Mouse (Mus musculus) heart, embryonic 12.5 days (tissue): ENCODE measurements around the gene Mixl1. TPM values are rescaled to one million over a fixed set of nuclear protein-coding genes. Genes with fewer than 3 reads are reported as not detected.

Experiments
- ATAC-seq: fragments of 200-750 bp; cut with Nextera tagmentation; 2 replicates; pipeline ENCODE4 v1.8.0; 2017; ENCODE audit warnings: moderate TSS enrichment, moderate library complexity; ENCODE audit not compliant: insufficient number of reproducible peaks, low FRiP score
- H3K27ac ChIP-seq: fragments of 300-500 bp; sonication (generic); 2 replicates; pipeline ENCODE4 v1.5.1; 2016; ENCODE audit warnings: mild to moderate bottlenecking, moderate library complexity; ENCODE audit not compliant: poor library complexity, severe bottlenecking
- H3K27me3 ChIP-seq: fragments of 300-500 bp; sonication (generic); replicated peaks from 2 replicates; pipeline ENCODE4 v1.6.1; 2016; ENCODE audit warnings: mild to moderate bottlenecking, moderate library complexity
- H3K36me3 ChIP-seq: fragments of 300-500 bp; sonication (generic); 2 replicates; pipeline ENCODE4 v1.6.1; 2016; ENCODE audit warnings: mild to moderate bottlenecking, moderate library complexity
- H3K4me1 ChIP-seq: fragments of 300-500 bp; sonication (generic); replicated peaks from 2 replicates; pipeline ENCODE4 v1.6.1; 2016; ENCODE audit warnings: mild to moderate bottlenecking
- H3K4me2 ChIP-seq: fragments of 300-500 bp; sonication (generic); 2 replicates; pipeline ENCODE4 v1.6.1; 2016; ENCODE audit warnings: mild to moderate bottlenecking, moderate library complexity
- H3K4me3 ChIP-seq: fragments of 300-500 bp; sonication (generic); 2 replicates; pipeline ENCODE4 v1.5.1; 2016; ENCODE audit warnings: mild to moderate bottlenecking
- H3K9ac ChIP-seq: fragments of 300-500 bp; sonication (generic); 2 replicates; pipeline ENCODE4 v1.6.1; 2016; ENCODE audit warnings: mild to moderate bottlenecking, moderate library complexity
- H3K9me3 ChIP-seq: fragments of 300-500 bp; sonication (generic); replicated peaks from 2 replicates; pipeline ENCODE4 v1.6.1; 2016; ENCODE audit warnings: mild to moderate bottlenecking, moderate library complexity
- WGBS: fragments of 180-500 bp; shearing (Covaris S2); methylation state at CpG from one replicate; pipeline ENCODE4 v1.1.7; 2016; 5-methylcytosine and 5-hydroxymethylcytosine counted together
- polyA plus RNA-seq: library from polyadenylated mRNA; unstranded; fragments of >200 nt; fragmentation: Nextera tagmentation; extraction: Ambion mirVana; gene quantifications from 2 replicates; pipeline ENCODE4 v1.2.1, GENCODE M21; 2016

Gene Mixl1
- polyA plus RNA-seq = not detected in 2 replicates

- peaks cover 7% of the 10 kb centered on the region for H3K36me3 ChIP-seq
- peak within 1 kb of the TSS; percentile 77 for H3K4me2 ChIP-seq
- no peaks in the 10 kb centered on the region for H3K9me3 ChIP-seq
- ATAC-seq = no peak
- peaks cover 58% of the 10 kb centered on the region for H3K27me3 ChIP-seq
- H3K9ac ChIP-seq = peak within 1 kb of the TSS; percentile 59
- H3K27ac ChIP-seq = no peak within 1 kb of the TSS
- peak within 1 kb of the TSS; percentile 52 for H3K4me3 ChIP-seq
- H3K4me1 ChIP-seq = peaks cover 12% of the 10 kb centered on the region; the same call in 1 of the 2 replicates
- under 1% methylated on average over 78 of the region's 79 CpGs for WGBS
Measured at GRCm38 (mm10) chr1:180696626-180697352, at the start of gene Mixl1. Mixl1 (minus strand) TSS chr1:180697034.

DNA sequence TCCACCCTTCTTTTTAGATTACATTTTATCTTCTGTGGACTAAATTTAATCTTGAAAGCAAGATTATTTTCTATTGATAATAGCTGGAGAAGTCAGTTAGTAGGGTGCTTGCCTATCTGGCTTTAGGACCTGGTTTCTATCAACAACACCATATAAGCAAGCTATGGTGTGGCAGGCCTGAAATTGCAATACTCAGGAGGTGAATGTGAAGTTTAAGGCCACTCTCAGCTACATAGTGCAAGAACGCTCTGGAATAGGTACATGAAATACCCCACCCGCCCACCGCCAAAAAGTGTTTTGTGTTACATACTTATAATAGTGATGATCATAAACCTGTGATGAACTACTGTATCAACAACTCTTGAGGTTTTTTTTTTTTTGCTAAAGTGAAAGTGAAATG, 32.4 kb upstream of the Mixl1 start:
- WGBS = 83% methylated on average over 3 of the region's 3 CpGs
- no peak overlapping the region for H3K4me3 ChIP-seq
- no peak for ATAC-seq

DNA sequence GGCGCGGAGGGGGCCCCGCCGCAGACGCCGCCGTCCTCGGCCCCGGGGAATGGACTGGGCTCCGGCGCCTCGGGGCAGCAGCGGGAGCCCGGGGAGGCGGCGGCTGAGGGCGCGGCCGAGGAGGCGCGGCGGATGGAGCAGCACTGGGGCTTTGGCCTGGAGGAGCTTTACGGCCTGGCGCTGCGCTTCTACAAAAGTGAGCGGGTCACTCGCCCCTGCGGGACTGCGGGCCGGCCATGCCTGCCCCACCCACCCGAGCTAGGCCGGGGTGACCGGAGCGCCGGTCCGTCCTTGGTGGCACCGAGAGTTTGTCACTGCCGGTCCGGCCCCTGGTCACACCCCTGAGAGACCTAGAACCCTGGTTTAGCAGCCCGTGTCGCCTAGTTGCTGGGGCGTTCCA, 29.3 kb upstream of the Mixl1 start:
- H3K36me3 ChIP-seq = no peaks in the 10 kb centered on the region
- under 1% methylated on average over 41 of the region's 42 CpGs for WGBS
- peak overlapping the region; percentile 93 for H3K27ac ChIP-seq
- ATAC-seq = peak; percentile 85
- no peaks in the 10 kb centered on the region for H3K9me3 ChIP-seq
- H3K27me3 ChIP-seq = no peaks in the 10 kb centered on the region
- H3K4me3 ChIP-seq = peak overlapping the region; percentile 83
- peak overlapping the region; percentile 94 for H3K9ac ChIP-seq
- H3K4me1 ChIP-seq = peaks cover 33% of the 10 kb centered on the region
- H3K4me2 ChIP-seq = peak overlapping the region; percentile 86

More for the DNA sequence above, 32.4 kb upstream of the Mixl1 start:
- peaks cover 5% of the 10 kb centered on the region for H3K36me3 ChIP-seq
- no peak overlapping the region for H3K27ac ChIP-seq
- H3K4me2 ChIP-seq = no peak overlapping the region
- no peaks in the 10 kb centered on the region for H3K27me3 ChIP-seq
- no peak overlapping the region for H3K9ac ChIP-seq
- H3K9me3 ChIP-seq = no peaks in the 10 kb centered on the region
- H3K4me1 ChIP-seq = peaks cover 30% of the 10 kb centered on the region

DNA sequence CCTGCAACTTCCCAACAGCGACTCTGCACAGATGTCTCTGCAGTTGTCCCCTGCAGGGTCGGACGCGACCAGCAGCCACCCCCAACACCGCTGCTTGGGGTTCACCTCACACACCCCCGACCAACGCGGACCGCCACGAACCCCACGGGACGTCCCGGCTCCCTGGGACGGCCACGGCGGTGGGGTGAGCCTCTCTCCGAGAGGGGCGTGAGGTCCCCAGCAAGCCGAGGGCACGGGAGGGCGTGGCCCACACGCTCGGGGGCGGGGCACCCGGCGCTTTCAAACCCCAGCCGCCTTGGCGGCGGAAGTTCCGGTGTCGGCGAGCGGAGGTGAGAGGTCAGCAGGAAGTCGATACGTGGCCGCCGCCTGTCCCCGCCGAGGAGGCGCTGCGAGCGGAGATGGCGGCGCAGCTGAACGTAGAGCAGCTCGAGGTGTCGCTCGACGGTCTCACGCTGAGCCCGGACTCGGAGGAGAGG, 28.9 kb upstream of the Mixl1 start, which contains the start of gene Acbd3:
Gene Acbd3, plus strand, starts transcription at position 340 of the 476 bp plus-strand sequence.
- H3K27me3 ChIP-seq = no peaks in the 10 kb centered on the region
- ATAC-seq = peak; percentile 97
- 0% methylated on average over 52 of the region's 52 CpGs for WGBS

GRCm38 (mm10) chr1:180723701-180724238, 26.9 kb upstream of the Mixl1 start:
- Histone ChIP-seq H3K4me3 (no peak overlapping the region), H3K27me3 (no peaks in the 10 kb centered on the region), H3K4me1 (peaks cover 24% of the 10 kb centered on the region), H3K36me3 (no peaks in the 10 kb centered on the region), H3K9ac (no peak overlapping the region), H3K27ac (no peak overlapping the region), H3K4me2 (no peak overlapping the region), H3K9me3 (no peaks in the 10 kb centered on the region)
- ATAC-seq = no peak
- WGBS = 36% methylated on average over 1 of the region's 1 CpGs

More for the DNA sequence above, 28.9 kb upstream of the Mixl1 start, which contains the start of gene Acbd3:
- no peaks in the 10 kb centered on the region for H3K36me3 ChIP-seq
- H3K4me2 ChIP-seq = peak within 1 kb of the TSS; percentile 86
- no peaks in the 10 kb centered on the region for H3K9me3 ChIP-seq
- H3K4me3 ChIP-seq = peak within 1 kb of the TSS; percentile 83
- peaks cover 33% of the 10 kb centered on the region for H3K4me1 ChIP-seq
- peak within 1 kb of the TSS; percentile 94 for H3K9ac ChIP-seq
- H3K27ac ChIP-seq = peak within 1 kb of the TSS; percentile 93

- Histone ChIP-seq H3K27me3 (no peaks in the 10 kb centered on the region), H3K9me3 (no peaks in the 10 kb centered on the region), H3K9ac (no peak overlapping the region), H3K36me3 (no peaks in the 10 kb centered on the region), H3K4me3 (no peak overlapping the region), H3K4me1 (peaks cover 16% of the 10 kb centered on the region), H3K27ac (no peak overlapping the region), H3K4me2 (no peak overlapping the region)
- WGBS = 44% methylated on average over 1 of the region's 1 CpGs
- ATAC-seq = no peak
Measured at GRCm38 (mm10) chr1:180722608-180723007, 25.8 kb upstream of the Mixl1 start.

DNA sequence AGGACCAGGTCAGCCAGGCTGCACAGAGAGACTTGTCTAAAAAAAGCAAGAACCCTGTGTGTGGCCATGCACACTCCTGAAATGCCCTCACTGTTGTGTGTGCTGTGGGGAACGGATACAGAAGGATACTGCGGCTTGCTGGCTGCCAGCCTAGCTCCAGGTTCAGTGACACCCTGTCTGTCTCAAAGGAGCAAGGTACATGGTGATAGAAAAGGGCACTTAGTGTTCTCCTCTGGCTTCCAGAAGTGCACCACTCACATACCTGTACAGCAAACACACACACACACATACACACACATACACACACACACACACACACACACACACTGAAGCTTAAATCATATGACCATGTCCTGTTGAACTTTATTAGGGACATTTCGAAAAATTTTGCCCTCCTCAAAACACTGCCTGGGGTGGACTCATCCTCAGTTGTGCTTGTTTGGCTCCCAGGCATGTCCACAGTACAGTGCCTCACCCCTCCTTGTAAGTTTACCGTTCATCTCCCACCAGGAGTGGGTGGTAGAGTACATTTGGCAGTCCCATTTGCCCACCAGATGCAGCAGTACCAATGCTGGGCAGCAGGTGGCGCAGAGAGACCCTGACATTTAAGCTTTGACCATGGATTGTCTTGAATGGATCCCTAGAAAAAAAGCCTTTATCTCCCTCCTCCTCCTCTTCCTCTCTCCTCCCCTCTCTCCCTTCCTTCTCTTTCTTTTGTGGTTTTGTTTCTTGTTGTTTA, 23.3 kb upstream of the Mixl1 start:
- no peak for ATAC-seq
- no peak overlapping the region for H3K27ac ChIP-seq
- H3K4me1 ChIP-seq = peaks cover 5% of the 10 kb centered on the region; the same call in 1 of the 2 replicates
- no peaks in the 10 kb centered on the region for H3K9me3 ChIP-seq
- H3K4me3 ChIP-seq = no peak overlapping the region
- no peaks in the 10 kb centered on the region for H3K27me3 ChIP-seq
- no peaks in the 10 kb centered on the region for H3K36me3 ChIP-seq
- no peak overlapping the region for H3K9ac ChIP-seq
- WGBS = 40% methylated on average over 5 of the region's 5 CpGs
- H3K4me2 ChIP-seq = no peak overlapping the region

DNA sequence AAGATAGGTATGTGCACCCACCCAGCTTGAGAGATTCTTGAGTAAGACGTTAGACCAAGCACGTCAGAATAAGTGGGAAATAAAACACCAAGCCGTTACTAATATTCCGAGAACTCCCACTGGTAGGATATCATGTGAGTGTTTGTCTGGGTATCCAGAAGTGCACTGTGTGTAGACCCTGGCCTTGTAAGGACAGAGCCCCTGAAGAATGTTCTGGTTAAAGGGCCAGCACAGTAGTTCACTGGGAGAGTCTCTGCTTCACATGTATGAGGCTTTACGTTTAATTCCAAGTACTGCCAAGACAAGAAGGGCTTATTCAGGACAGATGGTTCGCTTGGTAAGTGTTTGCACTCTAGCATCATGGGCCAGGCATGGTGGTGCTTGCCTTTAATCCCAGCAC, 22.6 kb upstream of the Mixl1 start:
- ATAC-seq = no peak
- H3K9me3 ChIP-seq = no peaks in the 10 kb centered on the region
- H3K4me2 ChIP-seq = no peak overlapping the region
- 72% methylated on average over 6 of the region's 6 CpGs for WGBS
- H3K9ac ChIP-seq = no peak overlapping the region
- no peaks in the 10 kb centered on the region for H3K27me3 ChIP-seq
- 0 out of 2 replicates have a peak, but pooled peaks cover 3% of the 10 kb centered on the region for H3K4me1 ChIP-seq
- no peaks in the 10 kb centered on the region for H3K36me3 ChIP-seq
- H3K4me3 ChIP-seq = no peak overlapping the region
- H3K27ac ChIP-seq = no peak overlapping the region

GRCm38 (mm10) chr1:180718756-180719155, 21.9 kb upstream of the Mixl1 start:
- no peak for ATAC-seq
- no peak overlapping the region for H3K9ac ChIP-seq
- H3K36me3 ChIP-seq = no peaks in the 10 kb centered on the region
- 0 out of 2 replicates have a peak, but pooled peaks cover 4% of the 10 kb centered on the region for H3K27me3 ChIP-seq
- 0 out of 2 replicates have a peak, but pooled peaks cover 1% of the 10 kb centered on the region for H3K4me1 ChIP-seq
- no peak overlapping the region for H3K4me3 ChIP-seq
- no peak overlapping the region for H3K4me2 ChIP-seq
- H3K9me3 ChIP-seq = no peaks in the 10 kb centered on the region
- no peak overlapping the region for H3K27ac ChIP-seq
- 77% methylated on average over 5 of the region's 5 CpGs for WGBS

DNA sequence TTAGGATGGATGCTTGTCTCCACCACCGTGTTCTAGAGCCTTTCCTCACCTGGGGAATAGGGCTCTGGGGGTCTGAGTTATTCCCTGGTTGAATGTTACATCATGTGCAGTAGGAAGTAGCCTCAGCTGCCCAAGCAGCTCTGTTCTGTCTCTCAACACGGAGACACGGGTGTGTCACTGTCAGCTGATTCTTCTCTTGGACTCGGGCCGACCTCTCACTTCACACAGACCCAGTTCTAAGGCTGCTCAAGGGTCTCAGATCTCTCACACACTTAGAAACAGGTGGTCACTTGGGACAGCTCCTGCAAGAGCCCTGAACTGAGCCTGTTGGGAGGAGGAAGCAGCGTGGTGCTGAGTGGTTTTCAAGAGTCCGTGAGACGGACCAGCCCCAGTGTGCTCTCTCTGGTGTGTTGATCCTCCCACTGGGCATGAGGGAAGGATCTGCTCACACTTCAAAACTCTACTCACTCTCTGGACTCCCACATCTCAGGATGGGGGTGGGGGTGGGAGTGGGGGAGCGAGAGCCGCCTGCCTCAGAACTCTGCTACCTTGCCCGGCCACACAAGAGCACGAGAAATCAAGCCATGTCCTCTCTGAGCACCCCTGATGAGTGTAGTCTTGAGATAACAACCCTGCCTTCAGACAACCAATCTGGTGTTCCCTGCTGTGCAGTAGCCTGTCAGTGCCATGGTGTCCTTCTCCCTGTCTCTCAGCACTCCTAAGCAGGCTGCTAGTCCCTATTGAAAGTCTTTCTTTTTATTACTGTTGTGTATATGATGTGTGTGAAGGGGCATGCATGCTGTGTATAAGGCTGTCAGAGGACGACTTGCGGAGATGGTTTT, 12.3 kb upstream of the Mixl1 start:
- Histone ChIP-seq H3K4me3 (no peak overlapping the region), H3K9me3 (no peaks in the 10 kb centered on the region), H3K9ac (no peak overlapping the region), H3K27ac (no peak overlapping the region), H3K27me3 (peaks cover 10% of the 10 kb centered on the region), H3K36me3 (no peaks in the 10 kb centered on the region), H3K4me1 (peaks cover 5% of the 10 kb centered on the region; the same call in 1 of the 2 replicates), H3K4me2 (no peak overlapping the region)
- ATAC-seq = no peak
- 39% methylated on average over 14 of the region's 14 CpGs for WGBS
